Comparison of ENCODE assay signal across 8 mouse cellular contexts in the genomic region with DNA sequence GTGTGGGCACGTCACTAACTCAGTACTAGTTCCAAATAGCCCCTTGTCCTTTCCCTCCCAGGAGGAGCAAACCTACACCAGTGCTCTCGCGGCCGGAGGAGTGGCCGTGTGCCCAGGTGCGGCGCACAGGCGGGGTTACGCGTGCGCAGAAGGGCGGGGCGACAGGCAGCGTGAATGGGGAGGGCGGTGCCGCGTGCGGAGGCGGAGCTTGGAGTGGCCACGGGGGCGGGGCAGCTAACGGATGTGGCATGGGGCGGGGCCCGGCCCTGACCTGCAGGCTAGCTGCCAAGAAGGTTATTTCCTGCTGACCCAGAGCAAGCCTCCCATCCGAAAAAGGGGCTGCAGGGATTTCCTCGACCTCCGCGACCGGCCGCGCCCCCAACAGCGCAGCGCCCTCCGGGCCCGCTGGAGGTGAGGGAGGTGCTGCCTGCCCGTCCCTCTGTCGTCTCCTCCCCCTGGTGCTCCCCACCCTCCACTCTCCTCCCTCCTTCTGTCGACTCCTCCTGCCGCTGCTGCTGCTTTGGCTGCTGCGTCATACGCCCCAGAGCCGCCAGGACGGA. TPM values are rescaled to one million over a fixed set of nuclear protein-coding genes. Genes with fewer than 3 reads are reported as not detected.
DNase-seq lines count a peak whose midpoint lies in the region; ATAC-seq lines count a peak whose summit lies in the region.

Gene Phf1 (plus strand): TSS at position 214 of the 560 bp plus-strand sequence.

- H3K36me3 ChIP-seq in embryonic facial prominence, embryonic 12.5 days = peaks cover 45% of the 10 kb centered on the region
- H3K36me3 ChIP-seq in midbrain, embryonic 11.5 days (ENCODE audit: control insufficient read depth, insufficient read depth, low read length) = peaks cover 4% of the 10 kb centered on the region

- peaks cover 18% of the 10 kb centered on the region for H3K4me1 ChIP-seq in embryonic facial prominence, embryonic 12.5 days
- peaks cover 15% of the 10 kb centered on the region for H3K4me1 ChIP-seq in midbrain, embryonic 11.5 days (ENCODE audit: control insufficient read depth, insufficient read depth, low read length)

- WGBS in embryonic facial prominence, embryonic 12.5 days = 1% methylated on average over 38 of the region's 43 CpGs
- WGBS in midbrain, embryonic 11.5 days = under 1% methylated on average over 34 of the region's 43 CpGs

- H3K9ac ChIP-seq in embryonic facial prominence, embryonic 12.5 days = peak within 1 kb of the TSS; percentile 81
- peak within 1 kb of the TSS; percentile 64 for H3K9ac ChIP-seq in midbrain, embryonic 11.5 days (ENCODE audit: low read length)

- H3K4me2 ChIP-seq in embryonic facial prominence, embryonic 12.5 days (replicated peaks) = peak within 1 kb of the TSS; percentile 93
- H3K4me2 ChIP-seq in midbrain, embryonic 11.5 days = peak within 1 kb of the TSS; percentile 61

- peak; percentile 81 for ATAC-seq in embryonic facial prominence, embryonic 12.5 days (ENCODE audit: insufficient number of reproducible peaks, insufficient read depth, low FRiP score, low TSS enrichment)
- peak; percentile 83 for ATAC-seq in midbrain, embryonic 11.5 days (ENCODE audit: low FRiP score)

- peak within 1 kb of the TSS; percentile 79 for H3K27ac ChIP-seq in embryonic facial prominence, embryonic 12.5 days
- no peak within 1 kb of the TSS; the same call in 1 of the 2 replicates for H3K27ac ChIP-seq in midbrain, embryonic 11.5 days (ENCODE audit: low read depth, low read length)

- intact Hi-C loops in left cerebral cortex, postnatal 4 days (cut with DNase I) = no loop called here

- H3K27me3 ChIP-seq in embryonic facial prominence, embryonic 12.5 days = no peaks in the 10 kb centered on the region
- H3K27me3 ChIP-seq in midbrain, embryonic 11.5 days (ENCODE audit: control insufficient read depth, insufficient read depth, low read length) = no peaks in the 10 kb centered on the region

- no peaks in the 10 kb centered on the region for H3K9me3 ChIP-seq in embryonic facial prominence, embryonic 12.5 days
- H3K9me3 ChIP-seq in midbrain, embryonic 11.5 days (ENCODE audit: control insufficient read depth, low read length) = no peaks in the 10 kb centered on the region

- H3K4me3 ChIP-seq in embryonic facial prominence, embryonic 12.5 days = peak within 1 kb of the TSS; percentile 85
- H3K4me3 ChIP-seq in midbrain, embryonic 11.5 days (ENCODE audit: low read depth, low read length) = peak within 1 kb of the TSS; percentile 55

- DNase-seq in adrenal gland, postnatal 36 days = peak; percentile 99 to 100
- peak; percentile 100 for DNase-seq in heart, adult 11 months
- peak; percentile 96 for DNase-seq in kidney, adult 11 months
- peak; percentile 96 for DNase-seq in left cerebral cortex, postnatal 4 days
- peak; percentile 99 for DNase-seq in midbrain, embryonic 11.5 days (ENCODE audit: low spot score, missing footprints)
- peak; percentile 91 for DNase-seq in right cerebral cortex, postnatal 4 days
- DNase-seq in yolk sac, embryonic 10.5 days (ENCODE audit: low spot score) = peak; percentile 97

RNA-seq across cellular contexts. Expression of gene Phf1, which starts in this region (rescaled TPM):
- total RNA-seq in adrenal gland, postnatal 36 days (2021) = 10 to 100 TPM; 34.2 to 37.9 TPM
- 13.9 and 17.1 TPM in 2 replicates for polyA plus RNA-seq in embryonic facial prominence, embryonic 12.5 days (2016; fragmentation: Nextera tagmentation; extraction: Ambion mirVana)
- total RNA-seq in left cerebral cortex, postnatal 4 days (2021) = 10 to 100 TPM; 30.5 to 33.6 TPM
- 3.6 and 3.7 TPM in 2 replicates for polyA plus RNA-seq in midbrain, embryonic 11.5 days (2014; fragmentation: Nextera tagmentation; extraction: Ambion mirVana)
